Mouse (Mus musculus) liver, postnatal 0 days (tissue): ENCODE measurements around the gene Dnajc14.

Experiments used
- CTCF ChIP-seq: sonication (generic); IDR thresholded peaks from 2 replicates; pipeline ENCODE4 v1.5.1; 2016; ENCODE audit warnings: antibody characterized with exemption, low read depth
- EP300 ChIP-seq: IDR thresholded peaks from 2 replicates; pipeline ENCODE4 v1.6.1; 2016; ENCODE audit warnings: antibody characterized with exemption, low read depth, mild to moderate bottlenecking

DNA sequence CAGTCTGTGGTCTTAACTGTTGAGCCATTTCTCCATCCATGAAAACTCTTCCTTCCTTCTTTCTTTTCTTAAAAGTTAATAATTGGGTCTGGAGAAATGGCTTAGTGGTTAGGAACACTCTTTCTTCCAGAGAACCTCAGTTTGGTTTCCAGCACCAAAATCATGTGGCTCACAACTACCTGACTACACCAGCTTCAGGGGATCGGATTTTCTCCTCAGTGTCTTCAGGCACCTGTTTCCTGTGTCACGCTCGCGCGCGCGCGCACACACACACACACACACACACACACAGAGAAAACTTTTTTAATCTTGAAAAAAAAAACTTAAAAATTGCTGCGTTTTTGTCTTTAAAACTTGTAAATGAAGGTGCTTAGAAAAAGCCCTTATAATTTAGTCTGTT lies 20.0 kb downstream of the Dnajc14 start:
- no peak for TF ChIP-seq EP300
- TF ChIP-seq CTCF: no peak
